Mouse (Mus musculus) common myeloid progenitor, adult 5-6 weeks (primary cell): ENCODE measurements around the gene Rtbdn. TPM values are rescaled to one million over a fixed set of nuclear protein-coding genes. Genes with fewer than 3 reads are reported as not detected.
A peak's percentile ranks its signal among the peaks of the same experiment; 100 is the strongest.

Experiments used
- ATAC-seq: replicated peaks from 2 replicates; pipeline ENCODE4 v1.8.0; 2016; ENCODE audit warnings: low read depth, mild to moderate bottlenecking, moderate TSS enrichment, inconsistent platforms; ENCODE audit not compliant: poor library complexity, severe bottlenecking
- total RNA-seq: library from RNA; stranded (forward); fragments of 200-1000, 187-1606 nt; gene quantifications from 2 replicates; pipeline ENCODE4 v1.2.3, GENCODE M21; 2017

Rtbdn gene
- total RNA-seq, 1 experiment from 2014 or later: not detected

DNA sequence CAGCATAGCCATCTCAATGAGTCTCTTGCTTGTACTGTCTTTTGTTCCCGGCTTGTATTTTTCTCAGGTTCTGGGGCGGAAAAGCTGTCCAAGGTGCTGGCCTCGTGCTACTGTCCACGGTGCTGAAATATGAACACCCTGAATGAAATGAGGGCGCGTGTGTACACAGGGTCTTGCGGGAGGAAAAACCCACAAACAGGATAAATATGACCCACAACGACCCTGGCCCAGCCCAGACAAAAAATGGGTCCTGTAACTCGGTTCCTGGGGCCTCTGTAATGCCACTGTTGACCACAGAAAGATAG is 402 bp downstream of the Rtbdn start:
- ATAC-seq: peak; percentile 70

DNA sequence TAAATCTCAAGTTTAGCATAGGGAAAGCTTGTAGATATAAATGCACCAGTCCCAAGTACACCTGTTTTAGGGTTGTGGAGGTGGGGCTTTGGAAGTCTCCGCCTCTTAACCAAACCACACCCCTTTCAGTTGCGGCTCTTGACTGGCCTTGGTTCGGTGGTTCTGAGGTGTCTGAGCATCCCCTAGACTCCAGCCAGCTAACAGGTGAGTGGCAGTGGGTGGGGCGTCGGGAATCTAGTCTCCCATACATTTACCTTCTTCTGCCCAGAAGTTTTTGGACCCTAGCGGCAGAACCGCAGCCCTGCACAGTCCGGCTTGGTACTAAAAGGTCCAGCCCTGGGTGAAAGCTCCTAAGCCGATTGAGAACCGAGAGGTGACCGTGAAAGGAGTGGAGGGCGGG is 3.0 kb downstream of the Rtbdn start:
- ATAC-seq: no peak

DNA sequence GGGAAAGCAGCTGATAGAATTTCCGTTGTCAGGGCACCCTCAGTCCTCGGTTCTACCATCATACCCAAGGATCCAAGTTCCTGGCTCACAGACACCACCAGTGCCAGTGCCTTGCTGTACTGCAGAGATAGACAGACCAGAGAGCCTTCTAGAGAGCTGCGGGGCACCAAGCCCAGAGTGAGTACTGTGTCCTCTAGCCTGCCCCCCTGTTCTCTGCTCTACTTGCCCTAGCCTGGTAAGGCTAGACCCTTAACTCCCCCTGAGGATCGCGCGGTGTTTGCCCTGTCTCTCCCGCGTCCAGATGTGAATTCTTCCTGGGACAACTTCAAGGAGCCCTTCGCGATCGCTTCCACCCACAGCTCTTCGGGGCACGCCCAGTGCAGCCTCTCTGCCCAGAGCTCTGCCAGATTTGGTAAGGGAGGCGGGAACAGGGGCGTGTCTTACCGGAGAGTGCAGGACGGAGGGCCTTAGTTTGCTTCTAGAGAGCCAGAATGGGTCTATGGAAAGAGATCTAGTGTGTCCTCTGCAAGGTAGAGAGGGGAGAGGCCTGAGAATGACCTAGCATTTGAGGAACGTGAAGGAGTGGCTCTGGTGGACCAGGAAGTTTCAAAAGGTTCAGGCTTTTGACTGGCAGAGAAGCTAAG is 5.9 kb downstream of the Rtbdn start:
- ATAC-seq: peak; percentile 73

DNA sequence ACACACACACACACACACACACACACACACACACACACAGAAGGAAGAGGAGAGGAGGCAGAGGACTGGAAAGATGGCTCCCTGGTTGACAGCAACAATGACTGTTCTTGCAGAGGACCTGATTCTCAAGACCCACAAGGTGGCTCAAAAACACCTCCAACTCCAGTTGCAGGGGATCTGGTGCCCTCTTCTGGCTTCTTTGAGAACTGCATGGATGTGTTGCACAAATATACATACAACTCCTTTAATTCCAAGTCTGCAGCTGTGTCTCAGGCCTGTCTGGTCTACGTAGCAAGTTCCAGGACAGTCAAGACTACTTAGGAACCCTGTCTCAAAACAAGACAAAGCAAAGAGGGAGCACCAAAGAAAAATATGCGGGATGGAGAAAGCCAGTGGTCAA is 10.0 kb downstream of the Rtbdn start:
- peak; percentile 65 for ATAC-seq

DNA sequence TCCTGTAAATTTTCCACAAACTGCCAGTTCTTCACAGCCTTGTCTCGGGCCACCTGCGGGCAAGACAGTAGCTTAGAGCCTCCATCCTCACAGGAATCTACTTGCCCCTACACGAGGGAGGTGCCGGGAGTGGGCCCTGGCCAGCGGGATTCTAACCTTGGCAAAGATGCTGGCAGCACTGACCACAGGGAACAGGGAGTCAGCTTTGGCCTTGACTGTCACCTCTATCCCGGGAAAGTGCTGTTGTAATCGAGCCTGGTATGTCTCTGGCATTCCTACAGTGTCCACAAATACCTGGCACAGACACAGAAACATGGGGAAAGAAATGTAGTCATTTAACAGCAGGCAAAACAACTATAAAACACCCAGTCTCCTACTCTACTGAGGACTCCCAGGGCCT is 13.0 kb downstream of the Rtbdn start:
- no peak for ATAC-seq

DNA sequence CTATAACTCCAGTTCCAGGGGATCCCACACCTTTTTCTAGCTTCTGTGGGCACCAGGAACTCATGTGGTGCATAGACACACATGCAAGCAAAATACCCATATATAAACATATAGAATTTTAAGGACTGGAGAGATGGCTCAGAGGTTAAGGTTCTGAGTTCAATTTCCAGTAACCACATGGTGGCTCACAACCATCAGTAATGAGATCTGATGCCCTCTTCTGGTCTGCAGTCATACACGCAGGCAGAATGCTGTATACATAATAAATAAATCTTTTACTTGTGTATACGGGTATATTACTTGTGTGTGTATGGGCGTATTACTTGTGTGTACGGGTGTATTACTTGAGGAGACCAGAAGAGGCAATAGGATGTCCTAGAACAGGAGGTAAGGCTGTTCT is 17.2 kb downstream of the Rtbdn start:
- ATAC-seq: no peak

DNA sequence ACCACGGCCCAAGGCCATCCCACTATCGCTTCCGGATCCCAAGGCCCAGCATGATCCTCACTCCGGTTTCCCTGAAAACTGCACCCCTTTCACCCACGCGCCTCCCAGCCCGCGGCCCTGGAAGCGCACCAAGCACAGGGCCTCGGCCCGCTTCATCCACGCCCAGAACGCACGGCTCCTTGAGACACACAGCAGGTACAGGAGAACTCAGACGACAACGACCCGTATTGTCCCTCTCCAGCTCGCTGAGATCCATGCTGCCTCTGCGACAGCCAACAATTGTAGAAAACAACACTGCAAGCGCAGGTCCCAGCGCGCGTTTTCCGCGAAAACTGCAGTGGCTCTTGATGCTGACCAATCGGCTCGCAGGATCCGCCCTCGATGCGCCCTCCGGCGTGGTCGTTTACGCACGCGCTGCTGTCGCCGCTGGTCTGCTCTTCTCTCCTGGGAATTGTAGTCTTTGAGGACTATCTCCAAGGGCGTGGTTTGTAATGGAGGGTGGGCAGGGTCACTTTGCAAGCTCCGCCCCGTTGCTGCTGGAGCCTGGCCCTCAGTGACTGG is 19.0 kb downstream of the Rtbdn start:
- peak; percentile 86 for ATAC-seq

DNA sequence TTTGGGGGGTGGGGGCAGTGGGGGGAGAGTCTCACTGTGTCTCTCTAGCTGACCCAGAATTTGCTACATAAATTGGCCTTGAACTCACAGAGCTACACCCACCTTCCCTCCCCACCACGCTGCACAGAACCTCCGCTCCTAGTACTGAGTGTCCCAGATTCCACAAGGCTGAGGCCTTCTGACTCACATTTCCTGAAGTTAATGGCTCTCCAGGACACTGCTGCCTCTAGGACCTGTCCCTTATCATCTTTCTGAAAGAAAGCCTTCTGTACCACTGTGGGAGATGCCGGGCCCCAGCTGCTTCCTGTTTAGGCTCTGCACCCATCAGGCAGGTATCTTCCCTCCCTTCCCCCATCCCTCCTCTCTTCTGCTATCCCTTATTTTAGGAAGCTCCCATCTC is 19.8 kb downstream of the Rtbdn start:
- no peak for ATAC-seq

DNA sequence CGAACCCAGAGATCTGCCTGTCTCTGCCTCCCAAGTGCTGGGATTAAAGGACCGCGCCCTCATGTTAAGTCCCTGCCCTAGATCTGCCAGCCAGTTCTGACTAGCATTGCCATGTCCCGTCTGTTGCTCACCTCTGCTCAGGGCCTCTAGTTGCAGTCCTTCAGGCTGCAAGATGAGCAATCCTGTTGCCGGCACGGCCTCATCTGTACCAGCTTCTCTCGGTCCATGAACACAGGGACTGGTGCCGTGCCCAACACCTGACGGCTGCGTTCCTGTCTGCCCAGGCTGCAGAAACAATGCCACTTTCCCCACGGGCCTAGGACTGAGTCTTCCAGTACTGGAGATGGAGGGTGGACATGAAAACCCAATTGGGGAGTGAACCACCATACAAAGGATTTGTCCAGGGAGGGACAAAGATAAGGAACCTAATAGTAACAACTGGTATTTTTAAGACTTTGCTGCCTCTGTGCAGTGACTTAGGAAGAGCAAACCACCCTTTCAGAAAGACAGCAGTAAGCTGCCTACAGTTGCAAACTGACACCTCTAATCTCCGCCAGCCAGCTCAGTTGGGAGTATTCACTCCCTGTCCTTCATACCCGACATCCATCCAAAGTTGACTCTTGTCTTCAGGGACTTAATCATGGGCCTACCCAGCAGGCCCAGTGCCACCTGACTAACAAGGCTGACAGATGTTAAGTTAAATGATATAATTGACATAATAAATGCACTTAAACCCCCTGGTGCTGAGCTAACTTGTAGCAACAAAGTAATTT is 20.9 kb downstream of the Rtbdn start:
- no peak for ATAC-seq

DNA sequence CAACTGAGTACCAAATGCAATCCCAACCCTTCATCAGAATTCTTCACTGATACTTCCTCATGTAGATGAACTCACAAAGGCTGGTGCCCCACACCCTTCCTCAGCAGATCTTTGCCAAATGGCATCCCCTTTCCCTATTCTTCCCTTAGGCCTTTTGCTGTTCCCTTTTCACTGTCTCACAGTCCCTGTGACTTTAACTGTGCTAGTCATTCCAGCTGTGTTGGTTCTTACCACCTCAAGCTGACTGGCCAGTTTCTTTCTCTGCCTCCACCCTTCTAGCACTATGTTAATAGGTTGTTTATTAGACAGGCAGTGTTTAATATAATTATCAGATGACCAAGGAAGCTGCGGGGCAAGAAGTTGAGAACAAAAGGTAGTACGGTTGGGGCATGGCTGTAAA is 21.9 kb downstream of the Rtbdn start:
- no peak for ATAC-seq

DNA sequence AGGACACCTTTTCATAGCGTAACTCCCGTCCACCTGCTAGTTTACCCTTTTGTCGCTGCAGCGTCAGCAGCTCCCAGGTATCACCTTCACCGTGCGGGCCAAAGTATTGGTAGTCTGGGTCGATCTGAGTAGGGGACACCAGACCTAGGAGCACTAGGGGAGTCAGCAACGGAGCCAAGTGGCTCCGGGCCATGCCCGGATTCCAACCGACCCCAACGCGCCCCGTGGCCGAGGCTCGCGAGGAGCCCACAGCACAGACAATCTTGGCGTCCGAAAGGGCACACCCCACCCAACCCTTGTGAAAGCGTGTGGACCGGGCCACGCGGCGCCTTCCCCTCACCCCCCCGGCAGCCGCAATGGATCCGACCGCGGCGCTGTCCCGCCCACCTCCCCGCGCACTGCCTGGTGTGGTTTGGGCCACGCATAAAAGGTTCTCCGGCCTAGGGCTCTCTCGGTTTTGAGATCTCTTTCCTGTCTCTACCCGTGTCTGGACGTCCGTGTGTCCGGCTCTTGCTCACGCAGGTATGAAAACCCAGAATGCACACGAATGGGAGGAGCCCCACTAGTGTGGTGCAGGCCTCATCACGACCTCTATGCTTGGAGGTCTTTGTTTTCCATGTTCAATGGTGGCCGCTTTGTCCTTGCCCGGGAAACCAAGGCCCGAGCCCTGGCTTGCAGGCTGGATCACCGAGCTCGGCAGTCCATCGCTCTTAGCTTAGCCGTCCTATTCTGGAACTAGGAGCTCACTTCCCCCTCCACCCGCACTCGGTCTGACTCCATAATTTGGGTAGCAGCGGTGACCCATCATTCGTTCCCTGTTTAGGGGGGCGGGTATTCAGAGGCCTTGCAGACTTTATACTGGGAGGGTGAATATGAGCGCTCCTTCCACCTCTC is 22.7 kb downstream of the Rtbdn start, which contains the start of the genes Gm49661, Prdx2 and Rnaseh2a:
TSS of gene Gm49661 (minus strand) at position 193 of the 894 bp plus-strand sequence.
TSS of gene Prdx2 (plus strand) at position 347 of the 894 bp plus-strand sequence.
TSS of gene Rnaseh2a (minus strand) at position 527 of the 894 bp plus-strand sequence.
- peak; percentile 34 for ATAC-seq

DNA sequence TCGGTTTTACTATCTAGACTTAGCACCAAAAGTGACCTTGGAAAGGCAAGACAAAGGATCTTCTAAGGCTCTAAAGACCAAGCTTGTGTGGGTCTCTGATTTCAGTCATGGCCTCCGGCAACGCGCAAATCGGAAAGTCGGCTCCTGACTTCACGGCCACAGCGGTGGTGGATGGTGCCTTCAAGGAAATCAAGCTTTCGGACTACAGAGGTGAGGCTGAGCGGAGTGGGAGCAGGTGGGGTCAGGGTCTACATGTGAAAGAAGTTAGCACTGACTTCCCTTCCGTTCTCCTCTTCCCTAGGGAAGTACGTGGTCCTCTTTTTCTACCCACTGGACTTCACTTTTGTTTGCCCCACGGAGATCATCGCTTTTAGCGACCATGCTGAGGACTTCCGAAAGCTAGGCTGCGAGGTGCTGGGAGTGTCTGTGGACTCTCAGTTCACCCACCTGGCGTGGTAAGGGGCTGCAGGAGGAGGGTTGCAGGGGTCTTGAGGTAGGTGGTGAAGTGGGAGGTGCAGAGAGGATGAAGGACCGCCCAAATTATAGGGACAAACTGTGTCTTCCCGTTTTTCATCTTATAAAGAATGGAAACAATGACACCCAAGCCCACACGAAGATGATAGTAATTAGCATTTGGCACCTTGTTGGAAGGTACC is 23.5 kb downstream of the Rtbdn start:
- ATAC-seq: no peak

DNA sequence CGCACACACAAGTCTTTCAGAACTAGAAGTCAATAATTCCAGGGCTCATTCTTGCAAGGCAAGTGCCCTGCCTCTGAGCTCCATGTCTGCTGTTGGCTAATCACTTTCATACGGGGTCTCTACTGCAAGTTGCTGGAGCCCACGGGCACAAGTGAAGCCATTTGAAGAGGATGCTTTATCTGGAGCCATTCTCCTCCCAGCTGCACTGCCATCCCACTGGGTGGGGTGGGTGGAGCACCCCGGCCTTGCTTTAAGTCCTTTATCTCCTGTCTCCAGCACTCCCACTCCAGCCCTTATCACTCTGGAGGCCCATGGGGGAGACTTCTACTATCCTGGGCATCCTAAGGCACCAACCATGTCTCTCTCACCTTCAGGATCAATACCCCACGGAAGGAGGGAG is 24.1 kb downstream of the Rtbdn start:
- no peak for ATAC-seq

DNA sequence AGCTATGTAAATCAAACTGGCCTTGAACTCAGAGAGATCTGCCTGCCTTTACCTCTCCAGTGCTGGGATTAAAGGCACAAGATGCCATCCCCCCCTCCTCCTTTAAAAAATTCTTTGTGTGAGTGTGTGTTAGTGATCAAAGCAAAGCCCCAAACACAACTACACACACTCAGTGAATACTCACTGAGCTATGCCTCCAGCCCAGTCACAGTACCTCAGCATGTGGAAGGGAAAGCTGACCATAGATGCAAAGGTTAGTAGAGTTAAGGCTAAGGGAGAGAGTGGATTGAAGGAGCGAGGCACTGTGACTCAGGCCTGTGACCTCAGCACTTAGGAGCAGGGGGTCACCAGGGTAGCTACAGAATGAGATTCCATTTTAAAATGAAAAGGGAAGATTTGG is 26.3 kb downstream of the Rtbdn start:
- no peak for ATAC-seq

DNA sequence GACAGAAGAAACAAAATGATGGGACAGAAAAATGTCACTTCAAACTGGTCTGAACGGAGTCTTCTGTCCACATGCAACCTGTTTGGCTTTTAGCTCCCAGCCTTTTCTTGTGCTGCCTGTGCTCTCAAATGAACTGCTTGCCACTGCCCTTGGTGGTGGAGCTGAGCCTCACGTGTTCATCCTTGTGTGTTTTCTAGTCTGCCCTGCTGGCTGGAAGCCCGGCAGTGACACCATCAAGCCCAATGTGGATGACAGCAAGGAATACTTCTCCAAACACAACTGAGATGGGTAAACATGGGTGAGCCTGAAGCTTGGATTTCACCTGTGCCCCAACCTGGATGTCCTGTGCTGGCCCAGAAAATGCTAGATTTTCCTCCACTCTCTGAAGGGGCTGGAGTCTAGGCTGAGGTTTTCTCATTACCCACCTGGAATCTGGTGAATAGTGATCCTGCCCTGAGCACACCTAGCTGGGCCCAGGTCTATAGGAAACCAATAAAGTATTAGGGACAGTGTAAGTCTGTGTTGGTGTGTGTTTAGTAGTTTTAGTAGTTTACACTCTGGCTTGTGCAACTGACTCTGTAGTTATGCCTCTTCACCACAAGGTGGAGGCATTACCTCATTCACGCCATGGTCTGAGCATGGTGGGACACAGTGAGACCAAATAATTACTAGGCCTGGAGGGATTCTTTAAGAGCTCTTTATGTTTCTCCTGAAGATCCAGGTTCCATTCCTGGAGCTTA is 27.2 kb downstream of the Rtbdn start:
- ATAC-seq: peak; percentile 15; the same call in 1 of the 2 replicates

DNA sequence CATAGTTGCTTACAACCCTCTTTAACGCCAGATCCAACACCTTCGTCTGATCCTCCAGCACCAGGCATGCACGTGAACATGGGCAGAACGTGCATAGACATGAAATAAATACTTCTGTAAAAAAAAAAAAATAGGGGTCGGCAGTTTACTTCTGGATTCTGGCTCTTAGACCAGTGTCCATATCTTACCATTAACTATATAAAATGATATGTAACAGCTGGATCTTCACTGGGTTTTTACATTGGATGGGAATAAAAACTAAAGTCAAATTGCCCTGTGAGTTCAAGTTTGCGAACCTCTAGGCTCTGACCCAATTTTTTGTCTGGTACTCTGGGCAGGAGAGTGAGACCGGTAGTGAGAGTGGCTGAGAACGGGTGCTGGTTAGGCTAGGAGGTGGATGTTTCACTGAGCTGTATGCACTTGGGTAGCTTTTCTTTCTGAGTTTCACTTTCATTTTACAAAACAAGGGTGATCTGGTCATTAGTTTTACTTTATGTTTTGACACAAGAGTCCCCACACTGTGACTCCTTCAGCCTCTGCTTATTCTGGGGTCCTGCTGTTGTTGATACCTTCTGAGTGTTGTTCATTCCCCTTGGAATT is 27.9 kb downstream of the Rtbdn start:
- ATAC-seq: no peak

DNA sequence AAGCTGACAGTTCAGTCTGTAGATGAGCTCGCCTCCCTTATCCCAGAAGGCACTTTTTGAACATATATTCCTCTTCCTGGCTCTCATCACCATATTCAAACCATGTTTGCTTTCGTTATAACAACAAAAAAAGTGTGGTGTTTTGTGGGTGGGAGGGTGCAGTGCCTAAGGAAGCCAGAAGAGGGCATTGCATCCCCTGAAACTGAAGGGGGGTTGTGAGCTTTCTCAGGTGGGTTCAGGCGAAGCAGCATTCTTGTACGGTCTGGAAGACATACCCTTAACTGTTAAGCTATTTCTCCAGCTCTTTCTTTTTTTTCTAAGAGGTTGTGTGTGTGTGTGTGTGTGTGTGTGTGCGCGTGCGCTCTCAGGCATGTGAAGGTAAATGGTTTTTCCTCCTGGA is 28.6 kb downstream of the Rtbdn start:
- ATAC-seq: no peak

DNA sequence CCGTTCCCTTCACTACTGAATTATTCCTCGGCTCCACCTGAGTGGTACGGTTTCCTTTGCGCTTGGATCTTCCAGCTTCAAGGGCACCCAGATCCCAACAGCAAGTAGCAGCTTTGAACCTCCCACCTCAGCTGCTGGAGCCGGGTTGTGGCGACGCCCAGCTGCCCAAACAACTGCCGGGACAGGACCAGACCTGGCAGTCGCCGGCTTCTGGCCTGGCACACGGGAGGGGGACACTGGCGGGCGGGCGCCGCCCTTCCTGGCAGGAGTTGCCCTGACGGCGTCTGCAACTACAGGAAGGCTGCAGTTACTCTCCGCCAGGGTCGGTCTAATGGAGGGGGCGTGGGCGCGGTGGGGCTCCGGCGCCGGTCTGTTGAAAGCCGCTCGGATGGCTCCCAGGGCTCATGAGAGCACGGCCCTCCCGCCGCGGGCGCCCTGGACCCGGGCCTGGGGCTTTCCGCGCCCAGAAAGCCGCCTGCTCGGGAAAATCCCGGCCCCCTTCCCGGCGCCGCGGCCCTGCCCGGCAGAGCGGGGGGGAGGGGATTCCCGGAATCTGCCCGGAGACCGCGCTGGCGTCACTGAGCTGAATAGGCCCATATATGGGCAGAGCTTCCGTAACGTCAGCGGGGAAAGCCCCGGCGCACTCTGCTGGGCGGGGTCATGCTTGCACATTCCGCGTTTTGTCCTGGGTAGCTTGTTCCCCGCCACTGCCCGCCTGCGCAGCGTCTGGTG is 29.4 kb downstream of the Rtbdn start:
- peak; percentile 30 for ATAC-seq
